In the genomic region with DNA sequence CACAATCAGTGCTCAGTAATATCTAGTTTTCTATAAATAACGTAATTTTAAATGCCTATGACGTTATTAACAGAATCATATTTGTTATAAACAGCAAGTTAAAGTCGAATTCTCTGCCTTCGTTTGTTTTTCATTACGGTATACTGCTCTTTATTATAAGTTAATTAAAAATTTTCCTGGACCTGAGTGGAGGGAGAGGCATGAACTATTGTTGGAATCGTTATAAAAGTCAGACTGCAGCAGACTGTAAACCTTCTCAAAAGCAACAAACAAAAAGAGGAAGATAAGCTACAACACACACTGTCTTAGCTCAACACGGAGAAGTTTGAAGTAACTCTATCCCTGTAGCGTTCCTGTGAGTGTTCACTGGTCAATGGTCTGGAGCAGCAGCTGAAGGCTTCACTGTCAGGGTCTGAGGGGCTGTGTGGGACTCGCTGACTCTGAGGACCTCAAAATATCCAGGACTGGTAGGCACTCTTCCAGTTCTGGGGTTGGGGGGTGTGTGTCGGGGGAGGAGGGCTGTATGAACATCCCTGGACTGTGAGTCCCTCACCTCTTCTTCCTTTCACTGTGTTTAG, we compare ENCODE assay signal across 8 mouse cellular contexts. TPM values are rescaled to one million over a fixed set of nuclear protein-coding genes. Genes with fewer than 3 reads are reported as not detected.
DNase-seq lines count a peak whose midpoint lies in the region; ATAC-seq and TF ChIP-seq lines count a peak whose summit lies in the region.
"Not testable (repeated sequence)": the region's sequence is repeated elsewhere in the genome, so short reads cannot be mapped to it uniquely, and the experiment has no call there.

No protein-coding gene starts in this region.

- H3K9ac ChIP-seq in hindbrain, embryonic 13.5 days; kidney, embryonic 16.5 days (replicated peaks; ENCODE audit: low read length); liver, embryonic 12.5 days; neural tube, embryonic 12.5 days: not testable (repeated sequence)

- H3K36me3 ChIP-seq in E14TG2a.4 (ENCODE audit: insufficient read depth, low read length); forebrain, embryonic 10.5 days (replicated peaks); heart, embryonic 10.5 days; hindbrain, embryonic 13.5 days; kidney, embryonic 16.5 days (ENCODE audit: insufficient read depth, low read length); liver, embryonic 12.5 days; midbrain, embryonic 10.5 days; neural tube, embryonic 12.5 days: not testable (repeated sequence)

- not testable (repeated sequence) for TF ChIP-seq CTCF in E14TG2a.4 (conservative IDR thresholded peaks at IDR 0.05; ENCODE audit: low read length)

- WGBS in forebrain, embryonic 10.5 days, result 55% methylated on average over 10 of the region's 10 CpGs
- 58% methylated on average over 10 of the region's 10 CpGs for WGBS in heart, embryonic 10.5 days
- WGBS in hindbrain, embryonic 13.5 days, result 57% methylated on average over 10 of the region's 10 CpGs
- 39% methylated on average over 10 of the region's 10 CpGs for WGBS in kidney, embryonic 16.5 days
- 51% methylated on average over 10 of the region's 10 CpGs for WGBS in liver, embryonic 12.5 days (ENCODE audit: insufficient replicate concordance)
- WGBS in midbrain, embryonic 10.5 days, result 58% methylated on average over 10 of the region's 10 CpGs
- 59% methylated on average over 10 of the region's 10 CpGs for WGBS in neural tube, embryonic 12.5 days

- H3K4me1 ChIP-seq in E14TG2a.4 (replicated peaks; ENCODE audit: low read depth, low read length); forebrain, embryonic 10.5 days; heart, embryonic 10.5 days; hindbrain, embryonic 13.5 days (replicated peaks); kidney, embryonic 16.5 days (ENCODE audit: insufficient read depth, low read length); liver, embryonic 12.5 days; midbrain, embryonic 10.5 days; neural tube, embryonic 12.5 days: not testable (repeated sequence)

- H3K4me3 ChIP-seq in E14TG2a.4 (replicated peaks; ENCODE audit: low read length), result peak overlapping the region; percentile 92; the same call in 1 of the 2 replicates
- peak overlapping the region; percentile 83 for H3K4me3 ChIP-seq in forebrain, embryonic 10.5 days
- H3K4me3 ChIP-seq in heart, embryonic 10.5 days, result peak overlapping the region; percentile 72
- peak overlapping the region; percentile 69 for H3K4me3 ChIP-seq in hindbrain, embryonic 13.5 days
- peak overlapping the region; percentile 65 for H3K4me3 ChIP-seq in kidney, embryonic 16.5 days (ENCODE audit: low read length)
- H3K4me3 ChIP-seq in liver, embryonic 12.5 days, result not testable (repeated sequence)
- peak overlapping the region; percentile 75 for H3K4me3 ChIP-seq in midbrain, embryonic 10.5 days
- peak overlapping the region; percentile 69 for H3K4me3 ChIP-seq in neural tube, embryonic 12.5 days

- not testable (repeated sequence) for H3K27ac ChIP-seq in forebrain, embryonic 10.5 days; heart, embryonic 10.5 days; hindbrain, embryonic 13.5 days; kidney, embryonic 16.5 days (ENCODE audit: low read length); liver, embryonic 12.5 days; midbrain, embryonic 10.5 days (replicated peaks); neural tube, embryonic 12.5 days

- not testable (repeated sequence) for H3K27me3 ChIP-seq in E14TG2a.4 (ENCODE audit: insufficient read depth, low read length); forebrain, embryonic 10.5 days (ENCODE audit: poor library complexity, severe bottlenecking); heart, embryonic 10.5 days (ENCODE audit: insufficient read depth, poor library complexity, severe bottlenecking); hindbrain, embryonic 13.5 days; kidney, embryonic 16.5 days (ENCODE audit: insufficient read depth, low read length); midbrain, embryonic 10.5 days (ENCODE audit: low read depth, poor library complexity, severe bottlenecking); neural tube, embryonic 12.5 days (replicated peaks)
- H3K27me3 ChIP-seq in liver, embryonic 12.5 days (replicated peaks), result peaks cover 10% of the 10 kb centered on the region; the same call in 1 of the 2 replicates

- ATAC-seq in hindbrain, embryonic 13.5 days (ENCODE audit: low FRiP score); liver, embryonic 12.5 days: not testable (repeated sequence)
- peak; percentile 50; the same call in 1 of the 2 replicates for ATAC-seq in kidney, embryonic 16.5 days (ENCODE audit: low FRiP score, low TSS enrichment)
- 0 out of 2 replicates have a peak, but pooled peaks have one; percentile 21 for ATAC-seq in neural tube, embryonic 12.5 days (ENCODE audit: low FRiP score, low read depth)

- not testable (repeated sequence) for DNase-seq in forebrain, embryonic 10.5 days (ENCODE audit: extremely low spot score, low spot score); heart, embryonic 10.5 days (ENCODE audit: low spot score); midbrain, embryonic 10.5 days (ENCODE audit: low spot score)

- not testable (repeated sequence) for H3K9me3 ChIP-seq in E14TG2a.4 (ENCODE audit: low read length); forebrain, embryonic 10.5 days; heart, embryonic 10.5 days; kidney, embryonic 16.5 days (ENCODE audit: low read length); liver, embryonic 12.5 days (replicated peaks); midbrain, embryonic 10.5 days (replicated peaks)
- H3K9me3 ChIP-seq in hindbrain, embryonic 13.5 days, result 0 out of 2 replicates have a peak, but pooled peaks cover 10% of the 10 kb centered on the region
- peaks cover 13% of the 10 kb centered on the region for H3K9me3 ChIP-seq in neural tube, embryonic 12.5 days

- H3K4me2 ChIP-seq in hindbrain, embryonic 13.5 days, result peak overlapping the region; percentile 81
- H3K4me2 ChIP-seq in kidney, embryonic 16.5 days (replicated peaks; ENCODE audit: low read depth, low read length), result peak overlapping the region; percentile 73
- H3K4me2 ChIP-seq in liver, embryonic 12.5 days, result peak overlapping the region; percentile 80
- H3K4me2 ChIP-seq in neural tube, embryonic 12.5 days (replicated peaks), result peak overlapping the region; percentile 83; the same call in 1 of the 2 replicates

RNA-seq across cellular contexts. Expression of a gene that starts 0.4 kb away (rescaled TPM):
- polyA plus RNA-seq in forebrain, embryonic 10.5 days (2016; fragmentation: Nextera tagmentation; extraction: Ambion mirVana), result 10.1 TPM in 2 replicates
- 2.6 and 2.9 TPM in 2 replicates for polyA plus RNA-seq in heart, embryonic 10.5 days (2016; fragmentation: Nextera tagmentation; extraction: Ambion mirVana)
- 4.2 and 4.7 TPM in 2 replicates for polyA plus RNA-seq in hindbrain, embryonic 13.5 days (2015; fragmentation: Nextera tagmentation; extraction: Ambion mirVana)
- polyA plus RNA-seq in kidney, embryonic 16.5 days (2015; fragmentation: Nextera tagmentation; extraction: Ambion mirVana), result 10.0 and 12.3 TPM in 2 replicates
- 1.3 and 1.5 TPM in 2 replicates for polyA plus RNA-seq in liver, embryonic 12.5 days (2016; fragmentation: Nextera tagmentation; extraction: Ambion mirVana)
- polyA plus RNA-seq in midbrain, embryonic 10.5 days (2016; fragmentation: Nextera tagmentation; extraction: Ambion mirVana), result 9.3 and 9.9 TPM in 2 replicates
- polyA plus RNA-seq in neural tube, embryonic 12.5 days (2016; fragmentation: Nextera tagmentation; extraction: Ambion mirVana), result 6.6 and 6.7 TPM in 2 replicates

RNA-seq across cellular contexts. Expression of a gene that starts 21.3 kb away (rescaled TPM):
- 0.17 and 0.35 TPM in 2 replicates for polyA plus RNA-seq in forebrain, embryonic 10.5 days (2016; fragmentation: Nextera tagmentation; extraction: Ambion mirVana)
- 0.49 and 0.73 TPM in 2 replicates for polyA plus RNA-seq in heart, embryonic 10.5 days (2016; fragmentation: Nextera tagmentation; extraction: Ambion mirVana)
- 0.28 and 0.36 TPM in 2 replicates for polyA plus RNA-seq in hindbrain, embryonic 13.5 days (2015; fragmentation: Nextera tagmentation; extraction: Ambion mirVana)
- polyA plus RNA-seq in kidney, embryonic 16.5 days (2015; fragmentation: Nextera tagmentation; extraction: Ambion mirVana), result 0.51 and 0.56 TPM in 2 replicates
- polyA plus RNA-seq in liver, embryonic 12.5 days (2016; fragmentation: Nextera tagmentation; extraction: Ambion mirVana), result 0.58 and 0.61 TPM in 2 replicates
- 0.29 and 0.41 TPM in 2 replicates for polyA plus RNA-seq in midbrain, embryonic 10.5 days (2016; fragmentation: Nextera tagmentation; extraction: Ambion mirVana)
- polyA plus RNA-seq in neural tube, embryonic 12.5 days (2016; fragmentation: Nextera tagmentation; extraction: Ambion mirVana), result 0.06 and 0.14 TPM in 2 replicates

RNA-seq across cellular contexts. Expression of a gene that starts 35.8 kb away (rescaled TPM):
- polyA plus RNA-seq in forebrain, embryonic 10.5 days (2016; fragmentation: Nextera tagmentation; extraction: Ambion mirVana), result 0.09 and 0.15 TPM in 2 replicates
- 1.2 TPM in 2 replicates for polyA plus RNA-seq in heart, embryonic 10.5 days (2016; fragmentation: Nextera tagmentation; extraction: Ambion mirVana)
- polyA plus RNA-seq in hindbrain, embryonic 13.5 days (2015; fragmentation: Nextera tagmentation; extraction: Ambion mirVana), result 0.76 and 1.2 TPM in 2 replicates
- 1.6 and 1.9 TPM in 2 replicates for polyA plus RNA-seq in kidney, embryonic 16.5 days (2015; fragmentation: Nextera tagmentation; extraction: Ambion mirVana)
- polyA plus RNA-seq in liver, embryonic 12.5 days (2016; fragmentation: Nextera tagmentation; extraction: Ambion mirVana), result 0.14 and 0.16 TPM in 2 replicates
- 0.30 and 0.38 TPM in 2 replicates for polyA plus RNA-seq in midbrain, embryonic 10.5 days (2016; fragmentation: Nextera tagmentation; extraction: Ambion mirVana)
- polyA plus RNA-seq in neural tube, embryonic 12.5 days (2016; fragmentation: Nextera tagmentation; extraction: Ambion mirVana), result 0.48 and 0.72 TPM in 2 replicates

RNA-seq across cellular contexts. Expression of a gene that starts 50.0 kb away (rescaled TPM):
- polyA plus RNA-seq in forebrain, embryonic 10.5 days (2016; fragmentation: Nextera tagmentation; extraction: Ambion mirVana), result 87.3 and 93.9 TPM in 2 replicates
- 41.7 and 58.0 TPM in 2 replicates for polyA plus RNA-seq in heart, embryonic 10.5 days (2016; fragmentation: Nextera tagmentation; extraction: Ambion mirVana)
- polyA plus RNA-seq in hindbrain, embryonic 13.5 days (2015; fragmentation: Nextera tagmentation; extraction: Ambion mirVana), result 57.8 and 66.1 TPM in 2 replicates
- polyA plus RNA-seq in kidney, embryonic 16.5 days (2015; fragmentation: Nextera tagmentation; extraction: Ambion mirVana), result 72.3 and 74.2 TPM in 2 replicates
- polyA plus RNA-seq in liver, embryonic 12.5 days (2016; fragmentation: Nextera tagmentation; extraction: Ambion mirVana), result 79.5 and 83.4 TPM in 2 replicates
- 82.0 and 86.7 TPM in 2 replicates for polyA plus RNA-seq in midbrain, embryonic 10.5 days (2016; fragmentation: Nextera tagmentation; extraction: Ambion mirVana)
- polyA plus RNA-seq in neural tube, embryonic 12.5 days (2016; fragmentation: Nextera tagmentation; extraction: Ambion mirVana), result 59.3 and 61.2 TPM in 2 replicates
